Mouse (Mus musculus) lung, adult 10 weeks (tissue): ENCODE data around the gene Cdh7. TPM values are rescaled to one million over a fixed set of nuclear protein-coding genes. Genes with fewer than 3 reads are reported as not detected.

Experiments used
- polyA plus RNA-seq: library from polyadenylated mRNA; stranded (reverse); fragments of 350-450 nt; fragmentation: Illumina TruSeq; extraction: RNeasy Lipid Tissue Mini Kit (QIAGEN cat#74804); gene quantifications from one replicate; pipeline ENCODE4 v1.2.3, GENCODE M21; 2014; ENCODE audit warnings: low read depth, low replicate concordance; ENCODE audit not compliant: insufficient read depth

Gene Cdh7
- polyA plus RNA-seq, result not detected

GRCm38 (mm10) chr1:109982064-109982808 lies at the start of gene Cdh7:
Gene Cdh7 (plus strand): TSS chr1:109982431.

